Mouse (Mus musculus) frontal cortex, postnatal 36 days (tissue): ENCODE results near the gene Gm15107.
"Not testable (repeated sequence)": the region's sequence is repeated elsewhere in the genome, so short reads cannot be mapped to it uniquely, and the experiment has no call there.

Source experiments
- DNase-seq, 2 experiments: peaks; one replicate each; pipeline ENCODE4 v3.0.0; 2022; ENCODE audit warnings: low spot score in 2 of 2

Gene Gm15107

DNA sequence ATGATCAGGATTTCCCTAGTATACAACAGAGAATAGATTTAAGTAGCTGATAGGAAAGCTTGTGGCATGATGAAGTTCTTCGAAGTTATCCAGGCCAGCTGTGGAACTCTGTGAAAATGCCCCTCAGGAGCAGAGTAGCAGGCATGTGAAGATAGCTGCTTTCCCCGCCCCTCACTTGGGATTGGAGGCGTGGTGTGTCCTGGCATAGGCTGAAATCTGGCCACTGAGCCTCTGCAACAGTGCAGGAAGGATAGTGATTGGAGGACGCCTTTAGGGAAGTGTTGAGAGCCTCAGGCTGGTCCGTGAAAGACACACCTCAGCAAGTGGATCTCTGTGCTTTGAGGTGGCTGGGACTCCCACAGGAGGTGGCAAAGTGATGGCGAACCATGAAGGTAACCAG lies at the start of gene Gm15107:
Gene Gm15107, plus strand, starts transcription at position 301 of the 400 bp plus-strand sequence.
- not testable (repeated sequence) for DNase-seq
